Mouse (Mus musculus) intestine, embryonic 15.5 days (tissue): Measurements from ENCODE around the gene Lmo7. TPM values are rescaled to one million over a fixed set of nuclear protein-coding genes. Genes with fewer than 3 reads are reported as not detected.
A peak's percentile ranks its signal among the peaks of the same experiment; 100 is the strongest.

ENCODE experiments used
- ATAC-seq: fragments of 200-750 bp; cut with Nextera tagmentation; 2 replicates; pipeline ENCODE4 v1.8.0; 2017; ENCODE audit warnings: moderate TSS enrichment, moderate library complexity
- H3K27ac ChIP-seq: fragments of 300-500 bp; sonication (generic); 2 replicates; pipeline ENCODE4 v1.5.1; 2015; ENCODE audit warnings: mild to moderate bottlenecking, inconsistent platforms
- H3K27me3 ChIP-seq: fragments of 300-500 bp; sonication (generic); replicated peaks from 2 replicates; pipeline ENCODE4 v1.6.1; 2015; ENCODE audit warnings: inconsistent platforms
- H3K36me3 ChIP-seq: fragments of 300-500 bp; sonication (generic); 2 replicates; pipeline ENCODE4 v1.6.1; 2015; ENCODE audit warnings: inconsistent platforms
- H3K4me1 ChIP-seq: fragments of 300-500 bp; sonication (generic); replicated peaks from 2 replicates; pipeline ENCODE4 v1.6.1; 2015; ENCODE audit warnings: inconsistent platforms
- H3K4me2 ChIP-seq: fragments of 300-500 bp; sonication (generic); replicated peaks from 2 replicates; pipeline ENCODE4 v1.6.1; 2015; ENCODE audit warnings: mild to moderate bottlenecking, inconsistent platforms
- H3K4me3 ChIP-seq: fragments of 300-500 bp; sonication (generic); replicated peaks from 2 replicates; pipeline ENCODE4 v1.5.1; 2015; ENCODE audit warnings: inconsistent platforms
- H3K9ac ChIP-seq: fragments of 300-500 bp; sonication (generic); 2 replicates; pipeline ENCODE4 v1.6.1; 2015; ENCODE audit warnings: inconsistent platforms
- H3K9me3 ChIP-seq: fragments of 300-500 bp; sonication (generic); 2 replicates; pipeline ENCODE4 v1.6.1; 2016; ENCODE audit warnings: inconsistent platforms
- WGBS: fragments of 180-500 bp; shearing (Covaris S2); methylation state at CpG from one replicate; pipeline ENCODE4 v1.1.7; 2015; 5-methylcytosine and 5-hydroxymethylcytosine counted together
- polyA plus RNA-seq: library from polyadenylated mRNA; unstranded; fragments of >200 nt; fragmentation: Nextera tagmentation; extraction: Ambion mirVana; gene quantifications from 2 replicates; pipeline ENCODE4 v1.2.1, GENCODE M21; 2015

Gene Lmo7
- polyA plus RNA-seq, 1 experiment from 2014 or later: 19.5 TPM

GRCm38 (mm10) chr14:101781943-101782510 lies 52.3 kb downstream of the Lmo7 start:
- no peaks in the 10 kb centered on the region for H3K36me3 ChIP-seq
- no peaks in the 10 kb centered on the region for H3K27me3 ChIP-seq
- H3K4me2 ChIP-seq: no peak overlapping the region
- no peak overlapping the region for H3K9ac ChIP-seq
- no peak overlapping the region for H3K4me3 ChIP-seq
- H3K9me3 ChIP-seq: no peaks in the 10 kb centered on the region
- no peaks in the 10 kb centered on the region for H3K4me1 ChIP-seq
- H3K27ac ChIP-seq: no peak overlapping the region
- WGBS: 13% methylated on average over 3 of the region's 3 CpGs
- ATAC-seq: peak; percentile 75

GRCm38 (mm10) chr14:101784315-101784945 lies 54.7 kb downstream of the Lmo7 start:
- Histone ChIP-seq H3K27me3 (no peaks in the 10 kb centered on the region), H3K9me3 (no peaks in the 10 kb centered on the region), H3K9ac (no peak overlapping the region), H3K4me1 (no peaks in the 10 kb centered on the region), H3K4me2 (no peak overlapping the region), H3K4me3 (no peak overlapping the region), H3K36me3 (no peaks in the 10 kb centered on the region), H3K27ac (no peak overlapping the region)
- 94% methylated on average over 3 of the region's 3 CpGs for WGBS
- no peak for ATAC-seq

DNA sequence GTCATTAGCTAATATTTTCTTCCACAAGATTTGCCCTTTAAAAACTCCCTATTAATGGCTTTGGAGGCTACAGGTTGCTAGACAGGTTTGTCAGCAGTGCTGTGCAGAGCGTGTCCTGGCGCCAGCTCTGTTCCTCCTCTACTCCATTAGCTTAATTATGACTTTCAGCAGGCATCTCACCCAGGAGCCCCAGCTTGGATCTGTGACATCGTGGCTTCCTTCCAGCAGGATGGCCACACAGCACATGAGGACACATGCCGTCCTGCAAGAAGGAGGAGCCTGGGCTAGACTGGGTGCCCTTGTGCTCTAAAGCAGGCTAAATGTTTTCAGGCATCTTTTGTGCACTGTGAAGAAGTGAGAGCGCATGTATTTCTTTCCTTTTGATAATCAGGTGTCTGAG lies 58.1 kb downstream of the Lmo7 start:
- no peaks in the 10 kb centered on the region for H3K9me3 ChIP-seq
- H3K4me1 ChIP-seq: no peaks in the 10 kb centered on the region
- H3K27ac ChIP-seq: no peak overlapping the region
- WGBS: 57% methylated on average over 5 of the region's 5 CpGs
- no peak overlapping the region for H3K4me3 ChIP-seq
- H3K27me3 ChIP-seq: no peaks in the 10 kb centered on the region
- no peak overlapping the region for H3K4me2 ChIP-seq
- H3K36me3 ChIP-seq: no peaks in the 10 kb centered on the region
- no peak overlapping the region for H3K9ac ChIP-seq
- ATAC-seq: peak; percentile 71

GRCm38 (mm10) chr14:101788475-101788874 lies 58.7 kb downstream of the Lmo7 start:
- Histone ChIP-seq H3K27me3 (no peaks in the 10 kb centered on the region), H3K4me3 (no peak overlapping the region), H3K9me3 (no peaks in the 10 kb centered on the region), H3K4me1 (no peaks in the 10 kb centered on the region), H3K27ac (no peak overlapping the region), H3K9ac (no peak overlapping the region), H3K36me3 (no peaks in the 10 kb centered on the region), H3K4me2 (no peak overlapping the region)
- WGBS: 71% methylated on average over 4 of the region's 6 CpGs
- ATAC-seq: no peak

GRCm38 (mm10) chr14:101794553-101795177 lies 64.9 kb downstream of the Lmo7 start:
- Histone ChIP-seq H3K4me3 (no peak overlapping the region), H3K27me3 (no peaks in the 10 kb centered on the region), H3K4me1 (no peaks in the 10 kb centered on the region), H3K9ac (no peak overlapping the region), H3K9me3 (no peaks in the 10 kb centered on the region), H3K36me3 (no peaks in the 10 kb centered on the region), H3K27ac (no peak overlapping the region), H3K4me2 (no peak overlapping the region)
- ATAC-seq: no peak
- 84% methylated on average over 10 of the region's 10 CpGs for WGBS

GRCm38 (mm10) chr14:101797930-101798500 lies 68.3 kb downstream of the Lmo7 start:
- 52% methylated on average over 5 of the region's 5 CpGs for WGBS
- no peak overlapping the region for H3K4me2 ChIP-seq
- H3K27me3 ChIP-seq: no peaks in the 10 kb centered on the region
- no peaks in the 10 kb centered on the region for H3K36me3 ChIP-seq
- no peak overlapping the region for H3K9ac ChIP-seq
- no peak overlapping the region for H3K27ac ChIP-seq
- H3K4me1 ChIP-seq: no peaks in the 10 kb centered on the region
- no peaks in the 10 kb centered on the region for H3K9me3 ChIP-seq
- ATAC-seq: peak; percentile 80
- H3K4me3 ChIP-seq: no peak overlapping the region

- Histone ChIP-seq H3K9ac (no peak overlapping the region), H3K4me3 (no peak overlapping the region), H3K4me1 (no peaks in the 10 kb centered on the region), H3K36me3 (no peaks in the 10 kb centered on the region), H3K27me3 (no peaks in the 10 kb centered on the region), H3K4me2 (no peak overlapping the region), H3K9me3 (no peaks in the 10 kb centered on the region), H3K27ac (no peak overlapping the region)
- WGBS: 88% methylated on average over 2 of the region's 2 CpGs
- ATAC-seq: no peak
Observed at GRCm38 (mm10) chr14:101798766-101799165, 69.0 kb downstream of the Lmo7 start.

DNA sequence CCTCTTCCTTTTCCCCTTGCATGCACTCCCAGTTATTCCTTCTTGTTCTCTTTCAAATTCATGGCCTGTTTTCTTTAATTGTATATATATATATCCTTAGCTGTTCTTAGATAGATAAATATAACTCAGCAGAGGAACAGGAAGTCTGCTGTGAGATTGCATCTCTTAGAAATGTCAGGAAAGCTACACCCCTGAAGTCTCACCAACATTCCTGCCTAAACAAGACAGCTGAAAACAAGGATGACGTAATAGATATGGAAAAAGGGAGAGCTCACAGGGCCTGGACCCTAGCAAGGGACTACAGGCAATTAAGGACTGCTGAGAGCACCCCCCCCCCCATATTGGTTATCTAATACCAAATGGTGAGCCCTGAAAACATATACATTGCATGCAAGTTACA lies 71.9 kb downstream of the Lmo7 start:
- H3K4me2 ChIP-seq: no peak overlapping the region
- no peak overlapping the region for H3K9ac ChIP-seq
- ATAC-seq: no peak
- H3K36me3 ChIP-seq: no peaks in the 10 kb centered on the region
- peaks cover 6% of the 10 kb centered on the region for H3K4me1 ChIP-seq
- 54% methylated on average over 1 of the region's 1 CpGs for WGBS
- no peaks in the 10 kb centered on the region for H3K9me3 ChIP-seq
- H3K4me3 ChIP-seq: no peak overlapping the region
- H3K27me3 ChIP-seq: no peaks in the 10 kb centered on the region
- H3K27ac ChIP-seq: no peak overlapping the region

DNA sequence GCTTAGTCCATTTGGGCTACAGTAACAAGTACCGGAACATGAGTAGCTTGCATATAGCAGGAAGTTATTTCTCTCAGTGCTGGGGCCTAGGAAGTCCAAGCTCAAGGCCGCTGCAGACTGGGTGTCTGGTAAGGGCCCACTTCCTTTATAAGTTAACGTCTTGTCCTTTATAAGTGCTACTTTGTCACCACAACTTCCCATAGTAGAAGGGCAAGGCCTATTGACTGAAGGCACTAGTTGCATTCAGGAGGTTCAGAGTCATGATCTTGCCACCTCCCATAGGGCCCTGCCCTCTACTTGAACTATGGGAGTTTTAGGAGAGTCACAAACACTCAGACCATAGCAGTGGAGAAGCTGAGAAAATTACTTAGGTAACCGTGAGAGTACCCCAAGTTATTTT lies 74.4 kb downstream of the Lmo7 start:
- Histone ChIP-seq H3K9ac (no peak overlapping the region), H3K36me3 (no peaks in the 10 kb centered on the region), H3K9me3 (no peaks in the 10 kb centered on the region), H3K4me2 (no peak overlapping the region), H3K27ac (peak overlapping the region; percentile 48; the same call in 1 of the 2 replicates), H3K4me3 (no peak overlapping the region), H3K27me3 (no peaks in the 10 kb centered on the region), H3K4me1 (peaks cover 6% of the 10 kb centered on the region)
- peak; percentile 23; the same call in 1 of the 2 replicates for ATAC-seq
- 75% methylated on average over 4 of the region's 4 CpGs for WGBS

DNA sequence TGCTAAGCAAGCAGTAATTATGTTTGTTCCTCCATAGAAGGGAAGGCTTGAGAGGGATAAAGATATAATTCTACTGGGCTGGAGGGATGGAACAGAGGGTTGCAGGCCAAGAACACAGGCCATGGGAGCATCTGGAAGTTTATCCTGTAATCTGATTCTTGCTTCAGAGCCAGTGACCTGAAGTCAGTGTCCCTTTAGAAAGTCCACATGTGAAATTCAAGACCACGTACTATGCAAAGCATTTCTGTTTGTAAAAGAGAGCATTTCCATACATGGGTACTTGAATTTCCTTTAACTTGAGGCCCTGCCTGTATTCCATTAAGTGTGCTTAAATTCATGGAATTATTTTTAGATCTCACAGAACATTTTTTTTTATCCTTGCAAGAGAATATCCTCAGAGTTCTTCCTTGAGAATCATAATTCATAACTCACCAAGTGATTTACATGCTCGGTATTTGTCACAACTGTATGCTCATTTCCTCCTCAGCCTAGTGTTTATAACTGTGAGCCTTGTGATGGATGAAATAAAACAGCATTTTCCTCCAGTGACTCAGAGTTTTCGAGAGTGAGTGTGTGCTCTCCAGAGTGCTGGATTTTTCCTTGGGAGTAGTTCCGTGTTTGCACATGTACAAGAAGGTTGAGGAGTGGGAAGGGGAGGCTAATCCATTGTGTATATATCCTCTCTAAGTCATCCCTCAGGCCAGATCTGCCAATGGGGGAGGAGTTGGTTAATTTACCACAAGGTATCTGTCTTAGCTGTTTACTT lies 75.0 kb downstream of the Lmo7 start:
- no peaks in the 10 kb centered on the region for H3K9me3 ChIP-seq
- H3K27ac ChIP-seq: peak overlapping the region; percentile 48; the same call in 1 of the 2 replicates
- H3K27me3 ChIP-seq: no peaks in the 10 kb centered on the region
- no peak overlapping the region for H3K9ac ChIP-seq
- no peak overlapping the region for H3K4me2 ChIP-seq
- no peak overlapping the region for H3K4me3 ChIP-seq
- peak; percentile 87 for ATAC-seq
- 21% methylated on average over 4 of the region's 4 CpGs for WGBS
- H3K36me3 ChIP-seq: no peaks in the 10 kb centered on the region
- peaks cover 6% of the 10 kb centered on the region for H3K4me1 ChIP-seq

GRCm38 (mm10) chr14:101805328-101805697 lies 75.6 kb downstream of the Lmo7 start:
- Histone ChIP-seq H3K36me3 (no peaks in the 10 kb centered on the region), H3K9me3 (no peaks in the 10 kb centered on the region), H3K4me1 (peaks cover 6% of the 10 kb centered on the region), H3K4me3 (no peak overlapping the region), H3K4me2 (no peak overlapping the region), H3K9ac (no peak overlapping the region), H3K27ac (no peak overlapping the region), H3K27me3 (no peaks in the 10 kb centered on the region)
- WGBS: 29% methylated on average over 7 of the region's 7 CpGs
- peak; percentile 83 for ATAC-seq

DNA sequence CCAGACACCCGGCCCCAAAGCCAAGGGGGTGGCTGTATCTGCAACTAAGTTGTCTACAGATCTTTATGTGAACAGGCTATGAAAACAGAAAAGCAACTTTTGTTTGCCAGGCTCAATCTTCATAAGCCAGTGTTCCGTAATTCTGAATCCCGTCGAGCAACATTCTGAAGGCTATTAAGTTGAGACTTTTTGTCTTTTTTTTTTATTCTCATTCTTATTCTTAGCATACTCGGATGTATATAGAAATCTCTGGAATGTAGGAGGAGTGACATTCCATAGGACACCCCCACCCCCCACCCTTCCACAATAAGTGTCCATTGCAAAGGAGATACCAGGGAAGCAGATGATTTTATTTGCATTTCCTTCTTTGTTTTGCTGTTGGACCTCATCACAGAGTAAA lies 76.3 kb downstream of the Lmo7 start:
- no peaks in the 10 kb centered on the region for H3K27me3 ChIP-seq
- no peak overlapping the region for H3K4me3 ChIP-seq
- H3K4me2 ChIP-seq: no peak overlapping the region
- no peak for ATAC-seq
- H3K36me3 ChIP-seq: no peaks in the 10 kb centered on the region
- H3K9me3 ChIP-seq: no peaks in the 10 kb centered on the region
- 54% methylated on average over 5 of the region's 5 CpGs for WGBS
- H3K4me1 ChIP-seq: peaks cover 6% of the 10 kb centered on the region
- no peak overlapping the region for H3K9ac ChIP-seq
- H3K27ac ChIP-seq: peak overlapping the region; percentile 48
